Mouse (Mus musculus): ENCODE results near the gene Dus3l.

DNA sequence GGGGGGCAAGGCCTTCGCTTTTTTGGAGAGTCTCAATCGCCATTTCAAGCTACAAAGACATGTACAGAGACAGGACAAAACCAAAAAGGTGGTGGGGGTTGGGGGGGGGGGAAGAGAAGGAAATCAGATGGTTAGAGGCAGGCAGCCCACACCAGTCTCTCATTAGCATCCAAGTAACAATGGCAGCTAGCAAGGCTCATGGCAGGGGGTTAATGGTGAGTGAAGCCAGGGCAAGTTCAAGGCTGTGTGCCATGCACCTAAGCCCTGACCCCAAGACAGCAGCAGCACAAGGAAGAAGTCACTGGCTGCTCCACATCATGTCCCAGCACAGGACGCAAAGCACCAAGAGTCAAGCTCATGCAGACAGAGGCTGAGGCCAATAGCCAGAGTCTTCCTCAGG lies 34.7 kb downstream of the Dus3l start:
- TF ChIP-seq CTCF (IDR thresholded peaks at IDR 0.05; ENCODE audit: insufficient read depth, low read length) = no peak
- no peak for TF ChIP-seq POLR2A (IDR thresholded peaks at IDR 0.05; ENCODE audit: borderline replicate concordance, extremely low read depth, low read depth, low read length)

Data from lung, adult 2 months (tissue).